Mouse (Mus musculus) liver, postnatal 0 days (tissue): ENCODE measurements around the gene 1110065P20Rik.

ENCODE experiments used
- CTCF ChIP-seq: sonication (generic); IDR thresholded peaks from 2 replicates; pipeline ENCODE4 v1.5.1; 2016; ENCODE audit warnings: antibody characterized with exemption, low read depth
- EP300 ChIP-seq: IDR thresholded peaks from 2 replicates; pipeline ENCODE4 v1.6.1; 2016; ENCODE audit warnings: antibody characterized with exemption, low read depth, mild to moderate bottlenecking

GRCm38 (mm10) chr4:124817803-124818202 is 33.2 kb downstream of the 1110065P20Rik start:
- TF ChIP-seq CTCF (no peak), EP300 (no peak)
